8 mouse cellular contexts compared by ENCODE assay signal in the genomic region with DNA sequence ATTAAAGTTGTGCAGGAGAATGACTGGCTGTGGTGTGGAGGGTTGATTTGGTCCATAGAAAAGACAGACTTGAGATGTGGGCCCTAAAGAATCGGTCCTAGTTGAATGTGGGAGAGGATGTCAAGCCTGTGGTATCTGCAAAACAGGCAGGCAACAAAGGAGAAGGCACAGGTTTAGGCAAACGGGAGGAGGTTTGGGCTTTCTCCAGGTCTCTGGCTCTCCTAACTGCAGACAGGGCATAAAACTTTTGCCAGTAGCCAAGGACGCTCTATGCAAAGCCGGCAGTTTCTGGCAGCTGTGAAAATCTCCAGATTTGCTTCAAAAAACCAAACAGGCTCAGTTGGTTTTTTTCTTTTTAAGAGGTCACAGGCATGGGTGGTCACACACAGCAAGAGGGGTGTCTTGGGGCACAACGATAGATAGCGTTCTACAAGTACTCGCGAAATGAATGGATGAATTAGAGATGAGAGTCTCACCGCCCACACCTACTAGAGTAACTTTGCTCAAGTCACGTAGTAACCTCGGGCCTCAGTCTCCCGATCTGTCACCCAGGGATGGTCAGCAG. TPM values are rescaled to one million over a fixed set of nuclear protein-coding genes. Genes with fewer than 3 reads are reported as not detected.
A peak's percentile ranks its signal among the peaks of the same experiment; 100 is the strongest.
DNase-seq lines count a peak whose midpoint lies in the region; ATAC-seq and TF ChIP-seq lines count a peak whose summit lies in the region.

No protein-coding gene starts in this region.

- intact Hi-C loops in heart, postnatal 14 days (cut with DNase I) = no loop called here

- peaks cover 13% of the 10 kb centered on the region; the same call in 1 of the 2 replicates for H3K27me3 ChIP-seq in heart, embryonic 11.5 days (ENCODE audit: control insufficient read depth, insufficient read depth, low read length)
- H3K27me3 ChIP-seq in hindbrain, embryonic 12.5 days = peaks cover 17% of the 10 kb centered on the region; the same call in 1 of the 2 replicates
- H3K27me3 ChIP-seq in midbrain, embryonic 10.5 days (ENCODE audit: low read depth, poor library complexity, severe bottlenecking) = peaks cover 64% of the 10 kb centered on the region

- no peak overlapping the region for H3K9ac ChIP-seq in heart, embryonic 11.5 days (ENCODE audit: low read depth, low read length)
- H3K9ac ChIP-seq in hindbrain, embryonic 12.5 days = peak overlapping the region; percentile 76

- DNase-seq in heart, postnatal 14 days = no peak
- peak; percentile 32 for DNase-seq in brain, embryonic 14.5 days (ENCODE audit: low read depth)
- no peak for DNase-seq in midbrain, embryonic 10.5 days (ENCODE audit: low spot score)
- no peak for DNase-seq in right cerebral cortex, adult 2 months (ENCODE audit: low spot score in 2 of 2)
- DNase-seq in urinary bladder, postnatal 36 days (ENCODE audit: low spot score in 2 of 2) = no peak

- no peak for ATAC-seq in heart, embryonic 11.5 days (replicated peaks; ENCODE audit: insufficient number of reproducible peaks, low FRiP score, low TSS enrichment)
- peak; percentile 8 for ATAC-seq in hindbrain, embryonic 12.5 days (ENCODE audit: low FRiP score)
- ATAC-seq in CD4-positive, CD25-positive, alpha-beta regulatory T cell, adult 4 months = no peak

- 11% methylated on average over 12 of the region's 12 CpGs for WGBS in heart, embryonic 11.5 days (ENCODE audit: insufficient replicate concordance)
- 10% methylated on average over 12 of the region's 12 CpGs for WGBS in hindbrain, embryonic 12.5 days
- WGBS in midbrain, embryonic 10.5 days = 11% methylated on average over 12 of the region's 12 CpGs

- H3K4me2 ChIP-seq in heart, embryonic 11.5 days = peak overlapping the region; percentile 70
- peak overlapping the region; percentile 95 for H3K4me2 ChIP-seq in hindbrain, embryonic 12.5 days (replicated peaks)

- TF ChIP-seq CTCF in brain, embryonic 14.5 days (IDR thresholded peaks at IDR 0.05; ENCODE audit: borderline replicate concordance, extremely low read depth, insufficient read depth, insufficient read length) = no peak

- H3K4me1 ChIP-seq in heart, embryonic 11.5 days (ENCODE audit: control insufficient read depth, insufficient read depth, low read length) = peaks cover 21% of the 10 kb centered on the region
- peaks cover 33% of the 10 kb centered on the region for H3K4me1 ChIP-seq in hindbrain, embryonic 12.5 days
- peaks cover 63% of the 10 kb centered on the region for H3K4me1 ChIP-seq in midbrain, embryonic 10.5 days

- no peaks in the 10 kb centered on the region for H3K9me3 ChIP-seq in heart, embryonic 11.5 days (replicated peaks; ENCODE audit: control insufficient read depth, low read length)
- no peaks in the 10 kb centered on the region for H3K9me3 ChIP-seq in hindbrain, embryonic 12.5 days (replicated peaks)
- H3K9me3 ChIP-seq in midbrain, embryonic 10.5 days (replicated peaks) = no peaks in the 10 kb centered on the region

- H3K36me3 ChIP-seq in heart, embryonic 11.5 days (ENCODE audit: control insufficient read depth, insufficient read depth, low read length) = no peaks in the 10 kb centered on the region
- no peaks in the 10 kb centered on the region for H3K36me3 ChIP-seq in hindbrain, embryonic 12.5 days
- no peaks in the 10 kb centered on the region for H3K36me3 ChIP-seq in midbrain, embryonic 10.5 days

- H3K27ac ChIP-seq in heart, embryonic 11.5 days (ENCODE audit: low read depth, low read length) = no peak overlapping the region
- H3K27ac ChIP-seq in hindbrain, embryonic 12.5 days = no peak overlapping the region
- H3K27ac ChIP-seq in midbrain, embryonic 10.5 days (replicated peaks) = peak overlapping the region; percentile 87

- TF ChIP-seq POLR2A in brain, embryonic 14.5 days (IDR thresholded peaks at IDR 0.05; ENCODE audit: borderline replicate concordance, extremely low read depth, insufficient read depth, insufficient read length, poor library complexity, severe bottlenecking) = no peak

- peak overlapping the region; percentile 59 for H3K4me3 ChIP-seq in heart, embryonic 11.5 days (ENCODE audit: low read depth, low read length)
- peak overlapping the region; percentile 72 for H3K4me3 ChIP-seq in hindbrain, embryonic 12.5 days
- peak overlapping the region; percentile 78 for H3K4me3 ChIP-seq in midbrain, embryonic 10.5 days

RNA-seq across cellular contexts. Expression of a gene that starts 0.7 kb away (rescaled TPM):
- 6.1 and 6.3 TPM in 2 replicates for polyA plus RNA-seq in heart, embryonic 11.5 days (2014; fragmentation: Nextera tagmentation; extraction: Ambion mirVana)
- total RNA-seq in heart, postnatal 14 days (2021) = 10 to 100 TPM; 23.8 to 26.2 TPM
- polyA plus RNA-seq in brain, embryonic 14.5 days (2012; rRNA removed) = 4.9 and 6.2 TPM in 2 replicates
- polyA plus RNA-seq in hindbrain, embryonic 12.5 days (2016; fragmentation: Nextera tagmentation; extraction: Ambion mirVana) = 6.9 and 7.6 TPM in 2 replicates
- polyA plus RNA-seq in midbrain, embryonic 10.5 days (2016; fragmentation: Nextera tagmentation; extraction: Ambion mirVana) = 3.1 and 3.9 TPM in 2 replicates
- polyA plus RNA-seq in CD4-positive, CD25-positive, alpha-beta regulatory T cell, adult 4 months (2017; shearing (Covaris generic)) = under 1 TPM; 0.09 to 0.20 TPM
